13 mouse cellular contexts compared by ENCODE assay signal in the genomic region with DNA sequence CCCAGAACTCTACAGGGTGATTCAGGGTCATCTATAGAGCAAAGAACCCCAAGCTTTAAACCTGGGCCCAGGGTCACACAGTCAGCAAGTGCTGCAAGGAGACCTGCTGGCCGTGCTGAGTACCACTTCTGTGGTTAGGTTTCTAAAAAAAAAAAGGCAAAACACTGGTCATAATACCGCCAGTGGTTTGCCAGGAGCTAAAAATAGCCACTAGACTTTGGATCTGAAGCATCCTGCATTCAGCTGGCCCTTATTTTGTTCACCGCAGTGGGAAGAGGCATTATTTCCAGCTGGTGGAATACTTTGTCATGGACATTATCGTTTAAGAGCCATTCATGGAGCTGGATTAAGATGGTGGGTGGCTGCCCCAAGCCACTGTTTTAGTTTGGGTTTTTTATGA.
A peak's percentile ranks its signal among the peaks of the same experiment; 100 is the strongest.
DNase-seq lines count a peak whose midpoint lies in the region; ATAC-seq and TF ChIP-seq lines count a peak whose summit lies in the region.
"Had no signal": no experiment of that assay in that cellular context is flagged by ENCODE, and none has a peak within 500 bp of the region (broad histone marks: within the 10 kb centered on the region; RNA-seq: fewer than 3 reads in every experiment).

No protein-coding gene starts in this region.

- intact Hi-C loops in heart, postnatal 25 days (cut with DNase I) = no loop called here

- no peak overlapping the region for H3K9ac ChIP-seq in heart, embryonic 14.5 days (ENCODE audit: low read length)
- H3K9ac ChIP-seq in limb, embryonic 14.5 days (ENCODE audit: low read depth, low read length, severe bottlenecking) = no peak overlapping the region
- H3K9ac ChIP-seq in hindbrain, embryonic 14.5 days = no peak overlapping the region
- H3K9ac ChIP-seq: forebrain, postnatal 0 days; hindbrain, embryonic 15.5 days; midbrain, embryonic 15.5 days had no signal

- DNase-seq in heart, adult 11 months = peak; percentile 93
- no peak for DNase-seq in heart, postnatal 25 days (ENCODE audit: low spot score)
- peak; percentile 49 for DNase-seq in brain, adult 2 months (ENCODE audit: low read depth, low spot score)
- DNase-seq in limb, embryonic 14.5 days (ENCODE audit: low spot score) = peak; percentile 76
- no peak for DNase-seq in layer of hippocampus, adult 11-12 months (ENCODE audit: low spot score)
- no peak for DNase-seq in hindbrain, embryonic 14.5 days (ENCODE audit: low spot score)
- no peak for DNase-seq in adrenal gland, postnatal 25 days
- DNase-seq: embryo, embryonic 11 days; forebrain, postnatal 0 days; lung, adult 2 months had no signal

- H3K36me3 ChIP-seq in heart, embryonic 14.5 days (ENCODE audit: control insufficient read depth, insufficient read depth, low read length) = no peaks in the 10 kb centered on the region
- no peaks in the 10 kb centered on the region for H3K36me3 ChIP-seq in limb, embryonic 14.5 days (ENCODE audit: control insufficient read depth, insufficient read depth, low read length)
- H3K36me3 ChIP-seq in hindbrain, embryonic 14.5 days (replicated peaks; ENCODE audit: control insufficient read depth, insufficient read depth) = no peaks in the 10 kb centered on the region
- H3K36me3 ChIP-seq: hindbrain, embryonic 15.5 days; midbrain, embryonic 15.5 days had no signal

- peak overlapping the region; percentile 21 for H3K4me2 ChIP-seq in heart, embryonic 14.5 days (ENCODE audit: low read length)
- no peak overlapping the region for H3K4me2 ChIP-seq in limb, embryonic 14.5 days (replicated peaks; ENCODE audit: low read depth, low read length, severe bottlenecking)
- H3K4me2 ChIP-seq in hindbrain, embryonic 14.5 days (replicated peaks) = no peak overlapping the region
- H3K4me2 ChIP-seq: hindbrain, embryonic 15.5 days; midbrain, embryonic 15.5 days had no signal

- no peaks in the 10 kb centered on the region for H3K27me3 ChIP-seq in heart, embryonic 14.5 days (ENCODE audit: control insufficient read depth, insufficient read depth, low read length)
- no peaks in the 10 kb centered on the region for H3K27me3 ChIP-seq in limb, embryonic 14.5 days (ENCODE audit: control insufficient read depth, insufficient read depth, low read length)
- no peaks in the 10 kb centered on the region for H3K27me3 ChIP-seq in hindbrain, embryonic 14.5 days (ENCODE audit: control insufficient read depth, insufficient read depth, low read length)
- H3K27me3 ChIP-seq: hindbrain, embryonic 15.5 days; midbrain, embryonic 15.5 days had no signal

- H3K4me3 ChIP-seq in heart, embryonic 14.5 days (ENCODE audit: control insufficient read depth in 1 of 2, insufficient read depth in 1 of 2, low read depth in 1 of 2, low read length in 2 of 2) = no peak overlapping the region
- no peak overlapping the region for H3K4me3 ChIP-seq in limb, embryonic 14.5 days (replicated peaks; ENCODE audit: low read length)
- H3K4me3 ChIP-seq in hindbrain, embryonic 14.5 days (replicated peaks; ENCODE audit: low read length) = no peak overlapping the region
- H3K4me3 ChIP-seq: hindbrain, embryonic 15.5 days; midbrain, embryonic 15.5 days had no signal

- peaks cover 10 to 22% of the 10 kb centered on the region in 2 experiments for H3K4me1 ChIP-seq in heart, embryonic 14.5 days (ENCODE audit: control insufficient read depth in 2 of 2, insufficient read depth in 2 of 2, low read length in 2 of 2)
- peaks cover 46% of the 10 kb centered on the region for H3K4me1 ChIP-seq in limb, embryonic 14.5 days (ENCODE audit: control insufficient read depth, insufficient read depth, low read length)
- H3K4me1 ChIP-seq in hindbrain, embryonic 14.5 days (replicated peaks; ENCODE audit: control insufficient read depth, insufficient read depth, low read length) = no peaks in the 10 kb centered on the region
- H3K4me1 ChIP-seq: hindbrain, embryonic 15.5 days; midbrain, embryonic 15.5 days had no signal

- 21% methylated on average over 4 of the region's 4 CpGs for WGBS in heart, embryonic 14.5 days
- WGBS in limb, embryonic 14.5 days = 45% methylated on average over 4 of the region's 4 CpGs
- 41% methylated on average over 4 of the region's 4 CpGs for WGBS in hindbrain, embryonic 14.5 days

- H3K27ac ChIP-seq in heart, embryonic 14.5 days (replicated peaks in 1 of 2; ENCODE audit: control insufficient read depth in 1 of 2, insufficient read depth in 1 of 2, low read depth in 2 of 2, low read length in 2 of 2) = peak overlapping the region; percentile 81 to 82
- H3K27ac ChIP-seq in limb, embryonic 14.5 days (replicated peaks; ENCODE audit: low read depth, low read length) = no peak overlapping the region
- H3K27ac ChIP-seq in hindbrain, embryonic 14.5 days = no peak overlapping the region
- H3K27ac ChIP-seq: hindbrain, embryonic 15.5 days; midbrain, embryonic 15.5 days had no signal

- ATAC-seq in heart, embryonic 14.5 days (ENCODE audit: insufficient number of reproducible peaks, insufficient read depth, low FRiP score, low read depth) = no peak; the same call in 1 of the 2 replicates
- ATAC-seq in limb, embryonic 14.5 days (ENCODE audit: low FRiP score, low read depth) = peak; percentile 56; the same call in 1 of the 2 replicates
- no peak for ATAC-seq in hindbrain, embryonic 14.5 days (ENCODE audit: low FRiP score)
- ATAC-seq: forebrain, postnatal 0 days; midbrain, embryonic 15.5 days had no signal

- no peak for TF ChIP-seq POLR2A in limb, embryonic 14.5 days (IDR thresholded peaks at IDR 0.05; ENCODE audit: borderline replicate concordance, extremely low read depth, insufficient read depth, insufficient read length)

- H3K9me3 ChIP-seq in heart, embryonic 14.5 days (ENCODE audit: control insufficient read depth, low read length) = no peaks in the 10 kb centered on the region
- no peaks in the 10 kb centered on the region for H3K9me3 ChIP-seq in limb, embryonic 14.5 days (ENCODE audit: control insufficient read depth, low read length)
- no peaks in the 10 kb centered on the region for H3K9me3 ChIP-seq in hindbrain, embryonic 14.5 days (ENCODE audit: control insufficient read depth, low read length)
- H3K9me3 ChIP-seq: hindbrain, embryonic 15.5 days; midbrain, embryonic 15.5 days had no signal

Comparison
In these comparisons a context has a peak if more than half of its experiments do, and no peak if none do; other contexts are left out.
1. DNase-seq: peak in heart, adult 11 months (single experiment), brain, adult 2 months (single experiment) and limb, embryonic 14.5 days (single experiment); none in heart, postnatal 25 days (single experiment), layer of hippocampus, adult 11-12 months (single experiment), hindbrain, embryonic 14.5 days (single experiment) and adrenal gland, postnatal 25 days (single experiment).
2. H3K27ac ChIP-seq: peak in heart, embryonic 14.5 days (2 of 2); none in limb, embryonic 14.5 days (single experiment) and hindbrain, embryonic 14.5 days (single experiment).